Mouse (Mus musculus): ENCODE data around the gene Atp10b. TPM values are rescaled to one million over a fixed set of nuclear protein-coding genes. Genes with fewer than 3 reads are reported as not detected.
A peak's percentile ranks its signal among the peaks of the same experiment; 100 is the strongest.

Gene Atp10b
- polyA plus RNA-seq, 1 experiment from 2014 or later, result 0.28 TPM

- peaks cover 4% of the 10 kb centered on the region; the same call in 1 of the 2 replicates for H3K4me1 ChIP-seq (ENCODE audit: control insufficient read depth, insufficient read depth, low read length)
- no peaks in the 10 kb centered on the region for H3K27me3 ChIP-seq (replicated peaks; ENCODE audit: control insufficient read depth, insufficient read depth, low read length)
- H3K4me2 ChIP-seq (ENCODE audit: low read length), result no peak overlapping the region
- no peak overlapping the region for H3K9ac ChIP-seq (ENCODE audit: low read length)
- DNase-seq (ENCODE audit: low spot score), result peak; percentile 95
- 15% methylated on average over 4 of the region's 4 CpGs for WGBS
- H3K27ac ChIP-seq (ENCODE audit: low read depth, low read length), result no peak overlapping the region
- peak; percentile 92 for ATAC-seq
- no peak overlapping the region for H3K4me3 ChIP-seq (ENCODE audit: low read depth, low read length)
- no peaks in the 10 kb centered on the region for H3K36me3 ChIP-seq (ENCODE audit: control insufficient read depth, insufficient read depth, low read length)
- no peaks in the 10 kb centered on the region for H3K9me3 ChIP-seq (replicated peaks; ENCODE audit: control insufficient read depth, low read length)
These were observed 67.3 kb downstream of the Atp10b start for GRCm38 (mm10) chr11:43217021-43217420.

GRCm38 (mm10) chr11:43230231-43230630 is 80.6 kb downstream of the Atp10b start:
- Histone ChIP-seq H3K4me1 (ENCODE audit: control insufficient read depth, insufficient read depth, low read length) (no peaks in the 10 kb centered on the region), H3K4me2 (ENCODE audit: low read length) (no peak overlapping the region), H3K27me3 (replicated peaks; ENCODE audit: control insufficient read depth, insufficient read depth, low read length) (no peaks in the 10 kb centered on the region), H3K36me3 (ENCODE audit: control insufficient read depth, insufficient read depth, low read length) (no peaks in the 10 kb centered on the region), H3K4me3 (ENCODE audit: low read depth, low read length) (no peak overlapping the region), H3K9me3 (replicated peaks; ENCODE audit: control insufficient read depth, low read length) (no peaks in the 10 kb centered on the region), H3K27ac (ENCODE audit: low read depth, low read length) (no peak overlapping the region), H3K9ac (ENCODE audit: low read length) (no peak overlapping the region)
- no peak for ATAC-seq
- 93% methylated on average over 6 of the region's 6 CpGs for WGBS
- no peak for DNase-seq (ENCODE audit: low spot score)

- peak; percentile 29; the same call in 1 of the 2 replicates for ATAC-seq
- 52% methylated on average over 7 of the region's 7 CpGs for WGBS
These were observed 82.4 kb downstream of the Atp10b start for GRCm38 (mm10) chr11:43232073-43232472.

GRCm38 (mm10) chr11:43236360-43237039 is 86.8 kb downstream of the Atp10b start:
- H3K9me3 ChIP-seq (replicated peaks; ENCODE audit: control insufficient read depth, low read length), result no peaks in the 10 kb centered on the region
- DNase-seq (ENCODE audit: low spot score), result peak; percentile 52
- peak; percentile 68 for ATAC-seq
- H3K9ac ChIP-seq (ENCODE audit: low read length), result no peak overlapping the region
- no peak overlapping the region for H3K27ac ChIP-seq (ENCODE audit: low read depth, low read length)
- H3K27me3 ChIP-seq (replicated peaks; ENCODE audit: control insufficient read depth, insufficient read depth, low read length), result no peaks in the 10 kb centered on the region
- no peak overlapping the region for H3K4me3 ChIP-seq (ENCODE audit: low read depth, low read length)
- peaks cover 6% of the 10 kb centered on the region; the same call in 1 of the 2 replicates for H3K4me1 ChIP-seq (ENCODE audit: control insufficient read depth, insufficient read depth, low read length)
- H3K4me2 ChIP-seq (ENCODE audit: low read length), result no peak overlapping the region
- H3K36me3 ChIP-seq (ENCODE audit: control insufficient read depth, insufficient read depth, low read length), result no peaks in the 10 kb centered on the region
- 48% methylated on average over 8 of the region's 8 CpGs for WGBS

More at GRCm38 (mm10) chr11:43232073-43232472, 82.4 kb downstream of the Atp10b start:
- peak; percentile 28 for DNase-seq (ENCODE audit: low spot score)
- H3K9ac ChIP-seq (ENCODE audit: low read length), result no peak overlapping the region
- H3K4me1 ChIP-seq (ENCODE audit: control insufficient read depth, insufficient read depth, low read length), result peaks cover 6% of the 10 kb centered on the region; the same call in 1 of the 2 replicates
- no peaks in the 10 kb centered on the region for H3K27me3 ChIP-seq (replicated peaks; ENCODE audit: control insufficient read depth, insufficient read depth, low read length)
- no peak overlapping the region for H3K27ac ChIP-seq (ENCODE audit: low read depth, low read length)
- no peak overlapping the region for H3K4me3 ChIP-seq (ENCODE audit: low read depth, low read length)
- no peak overlapping the region for H3K4me2 ChIP-seq (ENCODE audit: low read length)
- no peaks in the 10 kb centered on the region for H3K36me3 ChIP-seq (ENCODE audit: control insufficient read depth, insufficient read depth, low read length)
- H3K9me3 ChIP-seq (replicated peaks; ENCODE audit: control insufficient read depth, low read length), result no peaks in the 10 kb centered on the region

- no peaks in the 10 kb centered on the region for H3K27me3 ChIP-seq (replicated peaks; ENCODE audit: control insufficient read depth, insufficient read depth, low read length)
- H3K36me3 ChIP-seq (ENCODE audit: control insufficient read depth, insufficient read depth, low read length), result no peaks in the 10 kb centered on the region
- no peak overlapping the region for H3K27ac ChIP-seq (ENCODE audit: low read depth, low read length)
- DNase-seq (ENCODE audit: low spot score), result no peak
- no peak overlapping the region for H3K4me2 ChIP-seq (ENCODE audit: low read length)
- H3K9ac ChIP-seq (ENCODE audit: low read length), result no peak overlapping the region
- WGBS, result 94% methylated on average over 8 of the region's 8 CpGs
- no peak for ATAC-seq
- no peak overlapping the region for H3K4me3 ChIP-seq (ENCODE audit: low read depth, low read length)
- H3K9me3 ChIP-seq (replicated peaks; ENCODE audit: control insufficient read depth, low read length), result no peaks in the 10 kb centered on the region
- H3K4me1 ChIP-seq (ENCODE audit: control insufficient read depth, insufficient read depth, low read length), result peaks cover 6% of the 10 kb centered on the region; the same call in 1 of the 2 replicates
These were observed 90.1 kb downstream of the Atp10b start for GRCm38 (mm10) chr11:43239804-43240203.

GRCm38 (mm10) chr11:43253034-43253433 is 103.4 kb downstream of the Atp10b start:
- no peaks in the 10 kb centered on the region for H3K4me1 ChIP-seq (ENCODE audit: control insufficient read depth, insufficient read depth, low read length)
- H3K4me2 ChIP-seq (ENCODE audit: low read length), result no peak overlapping the region
- H3K27ac ChIP-seq (ENCODE audit: low read depth, low read length), result no peak overlapping the region
- DNase-seq (ENCODE audit: low spot score), result no peak
- H3K36me3 ChIP-seq (ENCODE audit: control insufficient read depth, insufficient read depth, low read length), result no peaks in the 10 kb centered on the region
- H3K9ac ChIP-seq (ENCODE audit: low read length), result no peak overlapping the region
- WGBS, result 55% methylated on average over 6 of the region's 6 CpGs
- no peak for ATAC-seq
- no peak overlapping the region for H3K4me3 ChIP-seq (ENCODE audit: low read depth, low read length)
- H3K9me3 ChIP-seq (replicated peaks; ENCODE audit: control insufficient read depth, low read length), result no peaks in the 10 kb centered on the region
- H3K27me3 ChIP-seq (replicated peaks; ENCODE audit: control insufficient read depth, insufficient read depth, low read length), result no peaks in the 10 kb centered on the region

GRCm38 (mm10) chr11:43255262-43255661 is 105.6 kb downstream of the Atp10b start:
- Histone ChIP-seq H3K9me3 (replicated peaks; ENCODE audit: control insufficient read depth, low read length) (no peaks in the 10 kb centered on the region), H3K27me3 (replicated peaks; ENCODE audit: control insufficient read depth, insufficient read depth, low read length) (no peaks in the 10 kb centered on the region), H3K4me1 (ENCODE audit: control insufficient read depth, insufficient read depth, low read length) (no peaks in the 10 kb centered on the region), H3K36me3 (ENCODE audit: control insufficient read depth, insufficient read depth, low read length) (no peaks in the 10 kb centered on the region), H3K27ac (ENCODE audit: low read depth, low read length) (no peak overlapping the region), H3K9ac (ENCODE audit: low read length) (no peak overlapping the region), H3K4me2 (ENCODE audit: low read length) (no peak overlapping the region), H3K4me3 (ENCODE audit: low read depth, low read length) (no peak overlapping the region)
- WGBS, result 75% methylated on average over 4 of the region's 4 CpGs
- ATAC-seq (no peak), DNase-seq (ENCODE audit: low spot score) (no peak)

- Histone ChIP-seq H3K9ac (ENCODE audit: low read length) (no peak overlapping the region), H3K4me2 (ENCODE audit: low read length) (no peak overlapping the region), H3K36me3 (ENCODE audit: control insufficient read depth, insufficient read depth, low read length) (no peaks in the 10 kb centered on the region), H3K9me3 (replicated peaks; ENCODE audit: control insufficient read depth, low read length) (no peaks in the 10 kb centered on the region), H3K27ac (ENCODE audit: low read depth, low read length) (no peak overlapping the region), H3K4me3 (ENCODE audit: low read depth, low read length) (no peak overlapping the region), H3K4me1 (ENCODE audit: control insufficient read depth, insufficient read depth, low read length) (no peaks in the 10 kb centered on the region), H3K27me3 (replicated peaks; ENCODE audit: control insufficient read depth, insufficient read depth, low read length) (no peaks in the 10 kb centered on the region)
- ATAC-seq (no peak), DNase-seq (ENCODE audit: low spot score) (no peak)
- 71% methylated on average over 3 of the region's 3 CpGs for WGBS
These were observed 107.6 kb downstream of the Atp10b start for GRCm38 (mm10) chr11:43257291-43257690.

- 85% methylated on average over 7 of the region's 7 CpGs for WGBS
- H3K4me3 ChIP-seq (ENCODE audit: low read depth, low read length), result no peak overlapping the region
- ATAC-seq (no peak), DNase-seq (ENCODE audit: low spot score) (peak; percentile 20)
- H3K4me2 ChIP-seq (ENCODE audit: low read length), result no peak overlapping the region
- H3K36me3 ChIP-seq (ENCODE audit: control insufficient read depth, insufficient read depth, low read length), result no peaks in the 10 kb centered on the region
- no peak overlapping the region for H3K9ac ChIP-seq (ENCODE audit: low read length)
- H3K27ac ChIP-seq (ENCODE audit: low read depth, low read length), result no peak overlapping the region
- no peaks in the 10 kb centered on the region for H3K4me1 ChIP-seq (ENCODE audit: control insufficient read depth, insufficient read depth, low read length)
- H3K9me3 ChIP-seq (replicated peaks; ENCODE audit: control insufficient read depth, low read length), result no peaks in the 10 kb centered on the region
- H3K27me3 ChIP-seq (replicated peaks; ENCODE audit: control insufficient read depth, insufficient read depth, low read length), result no peaks in the 10 kb centered on the region
These were observed 108.1 kb downstream of the Atp10b start for GRCm38 (mm10) chr11:43257781-43258180.
